Mouse (Mus musculus): ENCODE measurements at regions not wholly inside any gene's neighbourhood (a gene's known extent, or its start where the extent isn't known, plus 50 kb on each side); places are given as distances from the start of the nearest gene placed in this dataset.

- TF ChIP-seq POLR2A (IDR thresholded peaks at IDR 0.05; ENCODE audit: control insufficient read depth, low read depth, low read length): no peak
- no peak for TF ChIP-seq CTCF (IDR thresholded peaks at IDR 0.05; ENCODE audit: control insufficient read depth, insufficient read depth, insufficient replicate concordance, low read depth, low read length)
Measured at GRCm38 (mm10) chr8:34731096-34731999, 619.8 kb upstream of the Gm10131 start.

Measured in testis, adult 2 months (tissue).